Mouse (Mus musculus): ENCODE measurements around the gene Fgd3. TPM values are rescaled to one million over a fixed set of nuclear protein-coding genes. Genes with fewer than 3 reads are reported as not detected.

Fgd3 gene
- polyA plus RNA-seq, 1 experiment: 13.7 TPM

- no peak for DNase-seq
- no peaks in the 10 kb centered on the region for H3K27me3 ChIP-seq (ENCODE audit: control insufficient read depth, insufficient read depth, low read length)
- no peak overlapping the region for H3K4me3 ChIP-seq (replicated peaks; ENCODE audit: insufficient read depth, low read depth, low read length)
- H3K27ac ChIP-seq (ENCODE audit: insufficient read depth, low read length): no peak overlapping the region
- TF ChIP-seq POLR2A (IDR thresholded peaks at IDR 0.05; ENCODE audit: borderline replicate concordance, insufficient read depth, low read length) (no peak), CTCF (IDR thresholded peaks at IDR 0.05; ENCODE audit: borderline replicate concordance, insufficient read depth, low read depth, low read length) (no peak)
- WGBS: 67% methylated on average over 4 of the region's 4 CpGs
- H3K4me1 ChIP-seq (ENCODE audit: control insufficient read depth, insufficient read depth, low read length): peaks cover 37% of the 10 kb centered on the region
These were observed 29.2 kb upstream of the Fgd3 start for GRCm38 (mm10) chr13:49349335-49349734.

GRCm38 (mm10) chr13:49348522-49348921 is 28.4 kb upstream of the Fgd3 start:
- no peak for DNase-seq
- Histone ChIP-seq H3K27ac (ENCODE audit: insufficient read depth, low read length) (no peak overlapping the region), H3K27me3 (ENCODE audit: control insufficient read depth, insufficient read depth, low read length) (no peaks in the 10 kb centered on the region), H3K4me1 (ENCODE audit: control insufficient read depth, insufficient read depth, low read length) (peaks cover 31% of the 10 kb centered on the region), H3K4me3 (replicated peaks; ENCODE audit: insufficient read depth, low read depth, low read length) (no peak overlapping the region)
- TF ChIP-seq POLR2A (IDR thresholded peaks at IDR 0.05; ENCODE audit: borderline replicate concordance, insufficient read depth, low read length) (no peak), CTCF (IDR thresholded peaks at IDR 0.05; ENCODE audit: borderline replicate concordance, insufficient read depth, low read depth, low read length) (no peak)
- WGBS: 76% methylated on average over 2 of the region's 2 CpGs

GRCm38 (mm10) chr13:49345476-49345875 is 25.4 kb upstream of the Fgd3 start:
- Histone ChIP-seq H3K4me3 (replicated peaks; ENCODE audit: insufficient read depth, low read depth, low read length) (no peak overlapping the region), H3K4me1 (ENCODE audit: control insufficient read depth, insufficient read depth, low read length) (peaks cover 18% of the 10 kb centered on the region), H3K27ac (ENCODE audit: insufficient read depth, low read length) (peak overlapping the region; percentile 42), H3K27me3 (ENCODE audit: control insufficient read depth, insufficient read depth, low read length) (no peaks in the 10 kb centered on the region)
- TF ChIP-seq POLR2A (IDR thresholded peaks at IDR 0.05; ENCODE audit: borderline replicate concordance, insufficient read depth, low read length): no peak
- no peak for TF ChIP-seq CTCF (IDR thresholded peaks at IDR 0.05; ENCODE audit: borderline replicate concordance, insufficient read depth, low read depth, low read length)
- 7% methylated on average over 2 of the region's 2 CpGs for WGBS
- DNase-seq: peak; percentile 45 to 61

- no peak for DNase-seq
- Histone ChIP-seq H3K27me3 (ENCODE audit: control insufficient read depth, insufficient read depth, low read length) (no peaks in the 10 kb centered on the region), H3K4me1 (ENCODE audit: control insufficient read depth, insufficient read depth, low read length) (peaks cover 18% of the 10 kb centered on the region), H3K4me3 (replicated peaks; ENCODE audit: insufficient read depth, low read depth, low read length) (no peak overlapping the region), H3K27ac (ENCODE audit: insufficient read depth, low read length) (no peak overlapping the region)
- WGBS: 54% methylated on average over 8 of the region's 8 CpGs
- no peak for TF ChIP-seq POLR2A (IDR thresholded peaks at IDR 0.05; ENCODE audit: borderline replicate concordance, insufficient read depth, low read length)
- TF ChIP-seq CTCF (IDR thresholded peaks at IDR 0.05; ENCODE audit: borderline replicate concordance, insufficient read depth, low read depth, low read length): no peak
These were observed 24.5 kb upstream of the Fgd3 start for GRCm38 (mm10) chr13:49344567-49344966.

- no peak for DNase-seq
- H3K4me1 ChIP-seq (ENCODE audit: control insufficient read depth, insufficient read depth, low read length): peaks cover 12% of the 10 kb centered on the region
- H3K27ac ChIP-seq (ENCODE audit: insufficient read depth, low read length): no peak overlapping the region
- TF ChIP-seq POLR2A (IDR thresholded peaks at IDR 0.05; ENCODE audit: borderline replicate concordance, insufficient read depth, low read length): no peak
- TF ChIP-seq CTCF (IDR thresholded peaks at IDR 0.05; ENCODE audit: borderline replicate concordance, insufficient read depth, low read depth, low read length): no peak
- H3K27me3 ChIP-seq (ENCODE audit: control insufficient read depth, insufficient read depth, low read length): no peaks in the 10 kb centered on the region
- no peak overlapping the region for H3K4me3 ChIP-seq (replicated peaks; ENCODE audit: insufficient read depth, low read depth, low read length)
These were observed 22.6 kb upstream of the Fgd3 start for GRCm38 (mm10) chr13:49342723-49343100.

GRCm38 (mm10) chr13:49341831-49342722 is 22.0 kb upstream of the Fgd3 start:
- DNase-seq: no peak
- peak overlapping the region; percentile 77 for H3K4me3 ChIP-seq (replicated peaks; ENCODE audit: insufficient read depth, low read depth, low read length)
- peaks cover 12% of the 10 kb centered on the region for H3K4me1 ChIP-seq (ENCODE audit: control insufficient read depth, insufficient read depth, low read length)
- TF ChIP-seq POLR2A (IDR thresholded peaks at IDR 0.05; ENCODE audit: borderline replicate concordance, insufficient read depth, low read length) (no peak), CTCF (IDR thresholded peaks at IDR 0.05; ENCODE audit: borderline replicate concordance, insufficient read depth, low read depth, low read length) (no peak)
- WGBS: 1% methylated on average over 25 of the region's 25 CpGs
- no peaks in the 10 kb centered on the region for H3K27me3 ChIP-seq (ENCODE audit: control insufficient read depth, insufficient read depth, low read length)
- peak overlapping the region; percentile 18; the same call in 1 of the 2 replicates for H3K27ac ChIP-seq (ENCODE audit: insufficient read depth, low read length)

GRCm38 (mm10) chr13:49341012-49341830 is 21.1 kb upstream of the Fgd3 start, which contains the start of gene Bicd2:
Gene Bicd2, plus strand, starts transcription at chr13:49341585.
- TF ChIP-seq CTCF (IDR thresholded peaks at IDR 0.05; ENCODE audit: borderline replicate concordance, insufficient read depth, low read depth, low read length): no peak
- TF ChIP-seq POLR2A (IDR thresholded peaks at IDR 0.05; ENCODE audit: borderline replicate concordance, insufficient read depth, low read length): peak; percentile 55
- 1% methylated on average over 74 of the region's 74 CpGs for WGBS
- peaks cover 12% of the 10 kb centered on the region for H3K4me1 ChIP-seq (ENCODE audit: control insufficient read depth, insufficient read depth, low read length)
- DNase-seq: peak; percentile 95 to 98
- H3K27ac ChIP-seq (ENCODE audit: insufficient read depth, low read length): peak within 1 kb of the TSS; percentile 24
- H3K4me3 ChIP-seq (replicated peaks; ENCODE audit: insufficient read depth, low read depth, low read length): peak within 1 kb of the TSS; percentile 80
- H3K27me3 ChIP-seq (ENCODE audit: control insufficient read depth, insufficient read depth, low read length): no peaks in the 10 kb centered on the region

All from cerebellum, adult 2 months (tissue).